Mouse (Mus musculus) liver, embryonic 16.5 days (tissue): Measurements from ENCODE around the gene Sec1. TPM values are rescaled to one million over a fixed set of nuclear protein-coding genes. Genes with fewer than 3 reads are reported as not detected.
A peak's percentile ranks its signal among the peaks of the same experiment; 100 is the strongest.

Source experiments
- ATAC-seq: fragments of 200-750 bp; cut with Nextera tagmentation; 2 replicates; pipeline ENCODE4 v1.8.0; 2017; ENCODE audit warnings: low read depth, mild to moderate bottlenecking, moderate number of reproducible peaks, moderate library complexity
- H3K27ac ChIP-seq: fragments of 300-500 bp; sonication (generic); 2 replicates; pipeline ENCODE4 v1.5.1; 2014; ENCODE audit warnings: mild to moderate bottlenecking, low read length
- H3K27me3 ChIP-seq: fragments of 300-500 bp; sonication (generic); 2 replicates; pipeline ENCODE4 v1.6.1; 2014; ENCODE audit warnings: low read depth, low read length, mixed read lengths; ENCODE audit not compliant: control insufficient read depth, insufficient read depth
- H3K36me3 ChIP-seq: fragments of 300-500 bp; sonication (generic); 2 replicates; pipeline ENCODE4 v1.6.1; 2014; ENCODE audit warnings: mild to moderate bottlenecking; ENCODE audit not compliant: control insufficient read depth, insufficient read depth
- H3K4me1 ChIP-seq: fragments of 300-500 bp; sonication (generic); 2 replicates; pipeline ENCODE4 v1.6.1; 2014; ENCODE audit warnings: low read depth, low read length, mixed read lengths; ENCODE audit not compliant: control insufficient read depth
- H3K4me2 ChIP-seq: fragments of 300-500 bp; sonication (generic); 2 replicates; pipeline ENCODE4 v1.6.1; 2014; ENCODE audit warnings: low read depth, low read length, mixed read lengths
- H3K4me3 ChIP-seq: fragments of 300-500 bp; sonication (generic); 2 replicates; pipeline ENCODE4 v1.5.1; 2014; ENCODE audit warnings: low read depth, mild to moderate bottlenecking, low read length
- H3K9ac ChIP-seq: fragments of 300-500 bp; sonication (generic); 2 replicates; pipeline ENCODE4 v1.6.1; 2014; ENCODE audit warnings: low read depth, low read length
- H3K9me3 ChIP-seq: fragments of 300-500 bp; sonication (generic); replicated peaks from 2 replicates; pipeline ENCODE4 v1.6.1; 2016; ENCODE audit warnings: low read length; ENCODE audit not compliant: control insufficient read depth
- WGBS: fragments of 180-500 bp; shearing (Covaris S2); extraction: QIAGEN DNeasy Blood & Tissue Kit; methylation state at CpG from one replicate; pipeline ENCODE4 v1.1.7; 2014; ENCODE audit not compliant: insufficient replicate concordance; 5-methylcytosine and 5-hydroxymethylcytosine counted together
- polyA plus RNA-seq: library from polyadenylated mRNA; unstranded; fragments of >200 nt; fragmentation: Nextera tagmentation; extraction: Ambion mirVana; gene quantifications from 2 replicates; pipeline ENCODE4 v1.2.1, GENCODE M21; 2015

Sec1 gene
- polyA plus RNA-seq, 1 experiment from 2014 or later = 0.05 TPM

GRCm38 (mm10) chr7:45702809-45703520 lies 8.8 kb upstream of the Sec1 start:
- Histone ChIP-seq H3K4me2 (no peak overlapping the region), H3K4me1 (peaks cover 43% of the 10 kb centered on the region), H3K9me3 (no peaks in the 10 kb centered on the region), H3K27me3 (peaks cover 35% of the 10 kb centered on the region), H3K27ac (no peak overlapping the region), H3K36me3 (no peaks in the 10 kb centered on the region), H3K4me3 (no peak overlapping the region), H3K9ac (no peak overlapping the region)
- 78% methylated on average over 17 of the region's 17 CpGs for WGBS
- ATAC-seq = no peak

GRCm38 (mm10) chr7:45702316-45702715 lies 8.1 kb upstream of the Sec1 start:
- WGBS = 75% methylated on average over 11 of the region's 11 CpGs
- no peak overlapping the region for H3K27ac ChIP-seq
- peaks cover 36% of the 10 kb centered on the region for H3K4me1 ChIP-seq
- H3K9me3 ChIP-seq = no peaks in the 10 kb centered on the region
- H3K4me3 ChIP-seq = no peak overlapping the region
- H3K9ac ChIP-seq = no peak overlapping the region
- peaks cover 37% of the 10 kb centered on the region for H3K27me3 ChIP-seq
- no peak overlapping the region for H3K4me2 ChIP-seq
- no peaks in the 10 kb centered on the region for H3K36me3 ChIP-seq
- ATAC-seq = no peak

- H3K4me2 ChIP-seq = no peak overlapping the region
- no peak overlapping the region for H3K4me3 ChIP-seq
- 75% methylated on average over 11 of the region's 11 CpGs for WGBS
Observed at GRCm38 (mm10) chr7:45701607-45702006, 7.4 kb upstream of the Sec1 start.

GRCm38 (mm10) chr7:45701072-45701471 lies 6.9 kb upstream of the Sec1 start:
- H3K4me2 ChIP-seq = no peak overlapping the region
- no peaks in the 10 kb centered on the region for H3K36me3 ChIP-seq
- no peak for ATAC-seq
- H3K27me3 ChIP-seq = peaks cover 37% of the 10 kb centered on the region
- no peak overlapping the region for H3K27ac ChIP-seq
- WGBS = 34% methylated on average over 11 of the region's 11 CpGs
- H3K4me1 ChIP-seq = peaks cover 24% of the 10 kb centered on the region
- H3K4me3 ChIP-seq = no peak overlapping the region
- H3K9ac ChIP-seq = no peak overlapping the region
- H3K9me3 ChIP-seq = no peaks in the 10 kb centered on the region

More at GRCm38 (mm10) chr7:45701607-45702006, 7.4 kb upstream of the Sec1 start:
- H3K4me1 ChIP-seq = peaks cover 29% of the 10 kb centered on the region
- H3K27me3 ChIP-seq = peaks cover 37% of the 10 kb centered on the region
- no peak overlapping the region for H3K9ac ChIP-seq
- no peaks in the 10 kb centered on the region for H3K9me3 ChIP-seq
- no peak for ATAC-seq
- no peak overlapping the region for H3K27ac ChIP-seq
- H3K36me3 ChIP-seq = no peaks in the 10 kb centered on the region

GRCm38 (mm10) chr7:45700301-45701015 lies 6.3 kb upstream of the Sec1 start:
- H3K36me3 ChIP-seq = no peaks in the 10 kb centered on the region
- H3K4me1 ChIP-seq = peaks cover 18% of the 10 kb centered on the region
- no peak overlapping the region for H3K9ac ChIP-seq
- 0 out of 2 replicates have a peak overlapping the region, but pooled peaks have one; percentile 1 for H3K4me2 ChIP-seq
- no peaks in the 10 kb centered on the region for H3K9me3 ChIP-seq
- WGBS = 4% methylated on average over 20 of the region's 20 CpGs
- H3K27me3 ChIP-seq = peaks cover 37% of the 10 kb centered on the region
- H3K27ac ChIP-seq = no peak overlapping the region
- no peak for ATAC-seq
- H3K4me3 ChIP-seq = no peak overlapping the region

- 5% methylated on average over 36 of the region's 36 CpGs for WGBS
- no peak within 1 kb of the TSS for H3K9ac ChIP-seq
- H3K4me2 ChIP-seq = 0 out of 2 replicates have a peak within 1 kb of the TSS, but pooled peaks have one; percentile 1
- H3K27ac ChIP-seq = no peak within 1 kb of the TSS
- H3K27me3 ChIP-seq = peaks cover 37% of the 10 kb centered on the region
- no peak for ATAC-seq
- no peaks in the 10 kb centered on the region for H3K36me3 ChIP-seq
- H3K9me3 ChIP-seq = no peaks in the 10 kb centered on the region
- no peak within 1 kb of the TSS for H3K4me3 ChIP-seq
- H3K4me1 ChIP-seq = peaks cover 10% of the 10 kb centered on the region
Observed at GRCm38 (mm10) chr7:45699523-45700141, 5.4 kb upstream of the Sec1 start, which contains the start of gene Car11. Gene Car11 (plus strand): TSS chr7:45699843.

- H3K9me3 ChIP-seq = no peaks in the 10 kb centered on the region
- ATAC-seq = no peak
- no peak overlapping the region for H3K4me2 ChIP-seq
- peaks cover 37% of the 10 kb centered on the region for H3K27me3 ChIP-seq
- no peak overlapping the region for H3K27ac ChIP-seq
- no peaks in the 10 kb centered on the region; the same call in 1 of the 2 replicates for H3K4me1 ChIP-seq
- 57% methylated on average over 6 of the region's 7 CpGs for WGBS
- H3K9ac ChIP-seq = no peak overlapping the region
- H3K4me3 ChIP-seq = no peak overlapping the region
- H3K36me3 ChIP-seq = no peaks in the 10 kb centered on the region
Observed at GRCm38 (mm10) chr7:45697894-45698293, 3.7 kb upstream of the Sec1 start.

GRCm38 (mm10) chr7:45695098-45695497 lies 896 bp upstream of the Sec1 start:
- Histone ChIP-seq H3K9me3 (no peaks in the 10 kb centered on the region), H3K27me3 (peaks cover 22% of the 10 kb centered on the region), H3K9ac (no peak overlapping the region), H3K4me2 (no peak overlapping the region), H3K4me3 (no peak overlapping the region), H3K36me3 (no peaks in the 10 kb centered on the region), H3K27ac (no peak overlapping the region), H3K4me1 (no peaks in the 10 kb centered on the region; the same call in 1 of the 2 replicates)
- 26% methylated on average over 6 of the region's 6 CpGs for WGBS
- no peak for ATAC-seq
